Mouse (Mus musculus) C2C12 (cell line): ENCODE measurements at regions not wholly inside any gene's neighbourhood (a gene's known extent, or its start where the extent isn't known, plus 50 kb on each side); places are given as distances from the start of the nearest gene placed in this dataset.

Source experiments
- CEBPB ChIP-seq: IDR thresholded peaks from one replicate; pipeline ENCODE4 v1.6.1; 2011; ENCODE audit warnings: low read depth, mild to moderate bottlenecking, control low read depth, moderate library complexity
- CTCF ChIP-seq: IDR thresholded peaks from one replicate; pipeline ENCODE4 v1.5.1; 2011; ENCODE audit not compliant: control insufficient read depth, insufficient read depth, insufficient read length
- MAX ChIP-seq: IDR thresholded peaks from one replicate; pipeline ENCODE4 v1.6.1; 2011; ENCODE audit warnings: mild to moderate bottlenecking, control low read depth
- MYOD1 ChIP-seq: IDR thresholded peaks from one replicate; pipeline ENCODE4 v1.6.1; 2011; ENCODE audit warnings: low read depth; ENCODE audit not compliant: control insufficient read depth, insufficient read length
- MYOG ChIP-seq: IDR thresholded peaks from one replicate; pipeline ENCODE4 v1.6.1; 2011; ENCODE audit not compliant: control insufficient read depth, insufficient read length; ENCODE audit errors: extremely low read depth
- USF1 ChIP-seq: IDR thresholded peaks from one replicate; pipeline ENCODE4 v1.6.1; 2011; ENCODE audit warnings: low read depth, mild to moderate bottlenecking, control low read depth, moderate library complexity

DNA sequence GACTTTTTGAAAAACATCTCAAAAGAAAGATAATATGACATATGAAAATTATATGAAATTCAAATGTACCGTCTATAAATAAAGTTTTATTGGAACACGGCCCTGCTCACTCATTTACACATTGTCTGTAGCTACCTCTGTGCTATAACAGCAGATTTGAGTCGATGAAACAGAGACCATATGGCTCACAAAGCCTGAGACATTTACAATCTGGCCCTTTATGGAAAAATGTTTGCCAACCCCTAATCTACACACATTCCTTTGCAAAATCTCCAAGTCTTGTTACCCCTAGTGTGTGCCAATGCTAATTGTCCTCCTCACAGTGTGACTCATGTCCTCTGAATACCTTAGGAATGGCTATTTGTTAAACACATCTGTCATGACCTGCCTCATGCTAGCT is 261.2 kb downstream of the Sv2b start:
- TF ChIP-seq CTCF: no peak
- no peak for TF ChIP-seq CEBPB
- TF ChIP-seq USF1: no peak
- TF ChIP-seq MYOG: no peak
- TF ChIP-seq MYOD1: no peak
- no peak for TF ChIP-seq MAX
